Mouse (Mus musculus) central nervous system, embryonic 18 days (tissue): ENCODE data around the gene Cenpk. TPM values are rescaled to one million over a fixed set of nuclear protein-coding genes. Genes with fewer than 3 reads are reported as not detected.

ENCODE experiments used
- polyA plus RNA-seq: library from polyadenylated mRNA; depleted of rRNA; stranded (reverse); fragments of >200 nt; gene quantifications from 2 replicates; pipeline ENCODE4 v1.2.3, GENCODE M21; 2012; rRNA removed

Cenpk gene
- polyA plus RNA-seq, result 5.6 and 7.0 TPM in 2 replicates

GRCm38 (mm10) chr13:104228384-104229066 lies at the start of gene Cenpk, which contains the start of gene Ppwd1:
Gene Cenpk, plus strand, starts transcription at chr13:104228611.
Gene Ppwd1, minus strand, starts transcription at chr13:104228843.

GRCm38 (mm10) chr13:104178650-104179121 lies 49.7 kb upstream of the Cenpk start, which contains the start of gene Trim23:
Gene Trim23, plus strand, starts transcription at chr13:104178797.

DNA sequence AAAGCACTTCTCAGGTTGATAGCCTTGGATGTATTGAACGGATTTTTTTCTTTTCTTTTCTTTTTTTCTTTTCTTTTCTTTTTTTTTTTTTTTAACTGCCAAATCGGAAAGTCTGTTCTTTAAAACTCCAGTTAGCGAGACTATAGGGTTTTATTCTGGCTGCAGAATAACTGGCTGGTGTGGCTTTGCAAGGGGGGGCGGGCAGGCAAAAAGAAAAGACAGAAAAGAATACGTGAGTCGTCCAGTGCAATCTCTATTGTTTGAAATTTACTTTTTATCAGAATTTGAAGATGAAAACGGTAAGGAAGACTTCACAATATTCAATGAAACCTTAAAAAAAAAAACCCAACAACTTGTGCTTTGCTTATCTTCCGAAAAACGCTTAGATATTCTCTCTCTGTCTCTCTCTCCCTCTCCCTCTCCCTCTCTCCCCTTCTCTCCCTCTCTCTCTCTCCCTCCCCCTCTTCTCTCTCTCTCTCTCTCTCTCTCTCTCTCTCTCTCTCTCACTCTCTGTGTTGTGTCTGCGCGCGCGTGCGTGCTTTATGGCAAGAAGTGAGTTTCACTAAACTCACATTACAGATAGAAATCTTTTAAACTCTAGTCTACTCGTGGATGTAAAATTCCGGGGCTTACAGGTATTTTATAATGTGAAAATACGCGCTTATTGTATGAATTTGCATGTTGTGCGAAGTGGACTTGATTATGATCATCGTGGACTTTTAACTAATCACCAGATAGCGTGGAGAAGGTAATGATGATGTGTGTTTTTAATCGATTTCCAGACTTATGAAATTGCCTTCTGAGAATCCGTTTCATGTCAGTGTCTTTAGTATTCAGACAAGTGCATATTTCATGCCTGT lies 59.2 kb downstream of the Cenpk start, which contains the start of gene Adamts6:
Gene Adamts6 (plus strand): TSS at position 470 of the 860 bp plus-strand sequence.

Other genes with a start within 250 kb of the Cenpk start
- gene Nln, start 119.0 kb upstream of the Cenpk start, polyA plus RNA-seq, result 42.8 and 49.3 TPM in 2 replicates
- gene Sgtb, start 118.9 kb upstream of the Cenpk start, polyA plus RNA-seq, result 23.6 and 24.7 TPM in 2 replicates
- gene Trappc13, start 50.1 kb upstream of the Cenpk start, polyA plus RNA-seq, result 27.2 and 29.3 TPM in 2 replicates
- gene Trim23, start 49.8 kb upstream of the Cenpk start, polyA plus RNA-seq, result 34.0 and 38.3 TPM in 2 replicates
- gene Ppwd1, start 232 bp downstream of the Cenpk start, polyA plus RNA-seq, result 6.7 and 7.3 TPM in 2 replicates
- 4.6 and 5.0 TPM in 2 replicates for gene Adamts6, start 59.2 kb downstream of the Cenpk start, polyA plus RNA-seq